Mouse (Mus musculus) hindbrain, embryonic 14.5 days (tissue): ENCODE data around the gene Ddx50. TPM values are rescaled to one million over a fixed set of nuclear protein-coding genes. Genes with fewer than 3 reads are reported as not detected.

Source experiments
- ATAC-seq: fragments of 200-750 bp; cut with Nextera tagmentation; 2 replicates; pipeline ENCODE4 v1.8.0; 2017; ENCODE audit warnings: moderate number of reproducible peaks, mild to moderate bottlenecking, moderate TSS enrichment, moderate library complexity; ENCODE audit not compliant: low FRiP score
- DNase-seq: peaks from one replicate; pipeline ENCODE4 v3.0.0-alpha.2; 2015; ENCODE audit warnings: low spot score
- H3K27ac ChIP-seq: fragments of 300-500 bp; sonication (generic); 2 replicates; pipeline ENCODE4 v1.5.1; 2014; ENCODE audit warnings: mild to moderate bottlenecking, moderate library complexity
- H3K27me3 ChIP-seq: fragments of 300-500 bp; sonication (generic); 2 replicates; pipeline ENCODE4 v1.6.1; 2014; ENCODE audit warnings: mild to moderate bottlenecking, low read length, mixed read lengths; ENCODE audit not compliant: control insufficient read depth, insufficient read depth
- H3K36me3 ChIP-seq: fragments of 300-500 bp; sonication (generic); replicated peaks from 2 replicates; pipeline ENCODE4 v1.6.1; 2014; ENCODE audit not compliant: control insufficient read depth, insufficient read depth
- H3K4me1 ChIP-seq: fragments of 300-500 bp; sonication (generic); replicated peaks from 2 replicates; pipeline ENCODE4 v1.6.1; 2014; ENCODE audit warnings: antibody characterized with exemption, low read length, mixed read lengths; ENCODE audit not compliant: control insufficient read depth, insufficient read depth
- H3K4me2 ChIP-seq: fragments of 300-500 bp; sonication (generic); replicated peaks from 2 replicates; pipeline ENCODE4 v1.6.1; 2014; ENCODE audit warnings: mild to moderate bottlenecking, moderate library complexity
- H3K4me3 ChIP-seq: fragments of 300-500 bp; sonication (generic); replicated peaks from 2 replicates; pipeline ENCODE4 v1.5.1; 2014; ENCODE audit warnings: mild to moderate bottlenecking, low read length
- H3K9ac ChIP-seq: fragments of 300-500 bp; sonication (generic); 2 replicates; pipeline ENCODE4 v1.6.1; 2014
- H3K9me3 ChIP-seq: fragments of 300-500 bp; sonication (generic); 2 replicates; pipeline ENCODE4 v1.6.1; 2016; ENCODE audit warnings: low read length; ENCODE audit not compliant: control insufficient read depth
- WGBS: fragments of 180-500 bp; shearing (Covaris S2); extraction: QIAGEN DNeasy Blood & Tissue Kit; methylation state at CpG from one replicate; pipeline ENCODE4 v1.1.7; 2014; 5-methylcytosine and 5-hydroxymethylcytosine counted together
- microRNA-seq: library from miRNA; unstranded; fragments of <30 nt; microRNA quantifications from one replicate; pipeline ENCODE4, GENCODE M21; 2016
- polyA plus RNA-seq: library from polyadenylated mRNA; unstranded; fragments of >200 nt; fragmentation: Nextera tagmentation; extraction: Ambion mirVana; gene quantifications from 2 replicates; pipeline ENCODE4 v1.2.1, GENCODE M21; 2014

Ddx50 gene
- polyA plus RNA-seq, 1 experiment from 2014 or later: 87.5 TPM

- Histone ChIP-seq H3K36me3 (peaks cover 95% of the 10 kb centered on the region), H3K4me1 (no peaks in the 10 kb centered on the region), H3K4me2 (no peak overlapping the region), H3K9ac (no peak overlapping the region), H3K9me3 (no peaks in the 10 kb centered on the region), H3K27ac (no peak overlapping the region), H3K4me3 (no peak overlapping the region), H3K27me3 (no peaks in the 10 kb centered on the region)
- DNase-seq: no peak
- no peak for ATAC-seq
- 92% methylated on average over 4 of the region's 4 CpGs for WGBS
Observed at GRCm38 (mm10) chr10:62568861-62569260, 82.2 kb downstream of the Ddx50 start.

Small RNA genes within 50 kb of the gene (microRNA-seq; reads per million reads assigned to microRNA genes)
- gene Mir7215: not detected

Other genes starting within 250 kb of the Ddx50 start
- gene Hkdc1, start 228.7 kb downstream of the Ddx50 start, polyA plus RNA-seq: 0.34 and 0.59 TPM in 2 replicates
- 1.3 and 1.8 TPM in 2 replicates for gene 4930507D05Rik, start 201.7 kb downstream of the Ddx50 start, polyA plus RNA-seq
- gene Supv3l1, start 201.5 kb downstream of the Ddx50 start, polyA plus RNA-seq: 18.8 and 20.5 TPM in 2 replicates
- 60.3 and 65.7 TPM in 2 replicates for gene Vps26a, start 164.4 kb downstream of the Ddx50 start, polyA plus RNA-seq
- 11.5 and 13.8 TPM in 2 replicates for gene Srgn, start 123.8 kb downstream of the Ddx50 start, polyA plus RNA-seq
- gene Kif1bp, start 72.8 kb downstream of the Ddx50 start, polyA plus RNA-seq: 90.4 and 96.8 TPM in 2 replicates
- 15.9 and 17.8 TPM in 2 replicates for gene Ddx21, start 48.9 kb downstream of the Ddx50 start, polyA plus RNA-seq
- 4.3 and 5.2 TPM in 2 replicates for gene Stox1, start 74.9 kb upstream of the Ddx50 start, polyA plus RNA-seq
- gene Ccar1, start 141.1 kb upstream of the Ddx50 start, polyA plus RNA-seq: 93.0 and 96.0 TPM in 2 replicates